Mouse (Mus musculus): ENCODE results near the gene Manbal. TPM values are rescaled to one million over a fixed set of nuclear protein-coding genes. Genes with fewer than 3 reads are reported as not detected.

Manbal gene
- total RNA-seq, 2 experiments from 2014 or later = 9.4 to 26.0 TPM

DNA sequence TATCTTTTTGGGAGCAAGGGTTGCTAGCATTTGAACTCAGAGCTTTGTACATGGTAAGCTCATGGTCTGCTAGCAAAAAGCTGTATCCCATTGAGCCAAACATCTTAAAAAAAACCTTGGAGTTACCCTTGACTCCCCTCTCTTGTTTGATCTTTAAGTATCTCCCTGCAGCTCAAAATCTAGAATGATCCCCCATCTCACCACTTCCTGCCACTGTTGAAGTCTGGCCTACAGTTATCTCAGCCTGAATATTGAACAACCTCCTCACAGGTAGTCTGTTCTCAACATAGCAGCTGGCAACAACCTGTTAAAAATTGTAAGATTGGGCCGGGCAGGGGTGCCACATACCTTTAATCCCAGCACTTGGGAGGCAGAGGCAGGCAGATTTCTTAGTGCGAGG, 33.9 kb downstream of the Manbal start:
- ATAC-seq (replicated peaks; ENCODE audit: low FRiP score, poor library complexity, severe bottlenecking) = no peak

GRCm38 (mm10) chr2:157407596-157407995, 40.2 kb downstream of the Manbal start:
- no peak for ATAC-seq (replicated peaks; ENCODE audit: low FRiP score, poor library complexity, severe bottlenecking)

DNA sequence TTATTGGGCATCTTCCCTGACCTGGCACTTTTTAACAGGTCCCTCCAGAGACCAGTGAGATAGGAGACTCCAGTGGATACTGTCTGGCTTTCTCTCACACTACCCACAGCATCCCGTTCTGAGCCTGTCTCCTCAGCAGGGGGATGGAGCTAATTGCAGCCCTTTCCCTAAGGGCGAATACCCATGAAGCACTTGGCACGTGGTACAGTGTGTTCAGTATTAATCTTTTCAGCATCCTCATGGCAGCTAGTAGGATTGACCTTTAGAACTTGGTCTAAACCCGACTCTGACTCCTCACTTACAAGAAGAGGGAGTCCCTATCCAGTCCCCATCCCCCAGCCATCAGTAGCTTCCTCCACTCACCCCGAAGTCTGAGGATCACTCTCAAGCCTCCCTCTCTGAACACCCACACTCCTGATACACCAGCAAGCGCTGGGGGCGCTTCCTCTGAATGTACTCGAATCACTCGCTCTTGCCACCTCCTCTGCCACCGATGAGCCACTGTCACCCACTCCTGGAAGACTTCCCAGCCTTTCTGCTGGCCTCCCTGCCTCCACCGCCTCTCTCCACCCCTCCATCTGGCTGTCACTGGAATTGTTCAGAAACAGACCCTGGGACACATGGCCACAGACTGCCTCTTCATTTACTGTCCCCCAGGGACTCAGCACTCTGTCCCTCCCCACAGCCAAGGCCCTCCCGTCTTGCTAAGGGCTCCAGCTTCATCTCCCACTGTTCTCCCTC, 42.6 kb downstream of the Manbal start:
- ATAC-seq (replicated peaks; ENCODE audit: low FRiP score, poor library complexity, severe bottlenecking) = no peak

DNA sequence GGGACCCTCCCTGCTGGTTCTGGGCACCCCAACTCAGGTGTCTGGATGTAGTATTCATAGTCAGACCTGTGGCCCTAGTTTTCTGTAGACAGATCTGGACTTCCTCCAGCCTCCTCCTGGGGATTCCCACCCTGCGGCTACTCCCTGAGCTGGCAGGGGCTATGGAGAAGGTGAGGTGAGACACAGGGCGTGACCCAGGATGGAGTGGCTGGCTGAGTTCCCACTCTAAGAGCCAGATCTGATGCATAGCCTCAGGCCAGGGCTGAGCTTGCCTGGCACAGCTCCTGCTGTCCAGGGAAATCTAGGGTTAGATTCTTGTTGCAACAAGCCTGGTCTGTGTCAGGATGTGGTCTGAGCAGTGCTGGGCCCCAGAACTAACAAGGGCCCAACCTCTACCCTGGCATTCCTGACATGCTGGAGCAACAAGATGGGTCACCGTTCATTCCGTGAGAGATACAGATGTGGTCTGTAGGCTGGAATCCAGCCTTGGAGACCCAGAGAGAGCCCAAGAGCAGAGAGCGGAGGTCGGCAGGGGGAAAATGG, 43.8 kb downstream of the Manbal start:
- no peak for ATAC-seq (replicated peaks; ENCODE audit: low FRiP score, poor library complexity, severe bottlenecking)

GRCm38 (mm10) chr2:157412497-157412896, 45.1 kb downstream of the Manbal start:
- ATAC-seq (replicated peaks; ENCODE audit: low FRiP score, poor library complexity, severe bottlenecking) = no peak

- no peak for ATAC-seq (replicated peaks; ENCODE audit: low FRiP score, poor library complexity, severe bottlenecking)
These were observed 49.8 kb downstream of the Manbal start for GRCm38 (mm10) chr2:157417229-157417628.

DNA sequence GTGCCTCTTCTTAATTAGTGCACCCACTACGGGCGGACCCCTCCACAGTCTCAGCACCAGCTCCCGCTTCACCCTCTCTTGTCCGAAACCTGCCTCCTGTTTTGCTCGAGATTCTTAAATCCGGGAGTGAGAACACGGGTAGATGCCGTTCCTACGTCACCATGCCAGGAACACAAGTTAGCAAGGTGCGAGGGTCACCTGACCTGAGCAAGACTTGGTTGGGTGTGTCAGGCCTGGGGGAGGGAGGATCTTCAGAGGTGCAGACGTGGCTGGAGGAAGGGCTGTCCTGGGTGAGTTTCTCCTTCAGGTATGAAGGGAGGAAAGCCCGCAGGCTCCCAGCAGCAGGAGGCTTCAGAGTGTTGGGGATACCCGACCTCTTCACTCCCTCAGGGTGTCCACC, 50.8 kb downstream of the Manbal start, which contains the start of gene Src:
Gene Src, plus strand, starts transcription at position 239 of the 400 bp plus-strand sequence.
- no peak for ATAC-seq (replicated peaks; ENCODE audit: low FRiP score, poor library complexity, severe bottlenecking)

DNA sequence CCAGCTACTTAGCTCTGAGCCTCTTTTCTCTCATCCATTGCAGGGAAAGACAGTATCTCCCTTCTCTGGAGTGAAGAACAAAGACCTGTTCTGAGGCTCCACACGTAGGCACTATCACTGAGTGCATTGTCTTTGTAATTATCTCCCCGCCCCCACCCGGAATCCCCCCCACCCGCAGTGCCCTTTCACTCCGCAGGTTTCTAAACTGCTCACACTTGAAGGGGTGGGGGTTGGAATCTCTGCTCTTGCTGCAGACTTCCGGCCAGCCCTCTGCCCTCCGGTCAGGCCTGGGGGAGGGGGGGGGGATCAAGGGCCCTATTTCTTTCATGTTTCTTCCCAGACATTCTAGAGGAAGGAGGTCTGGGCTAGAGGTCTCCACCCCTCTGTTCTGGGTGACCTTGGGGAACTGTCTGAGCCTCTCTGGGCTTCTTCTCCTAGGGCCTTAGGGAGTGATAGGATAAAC, 51.2 kb downstream of the Manbal start:
- no peak for ATAC-seq (replicated peaks; ENCODE audit: low FRiP score, poor library complexity, severe bottlenecking)

GRCm38 (mm10) chr2:157419506-157419905, 52.1 kb downstream of the Manbal start:
- no peak for ATAC-seq (replicated peaks; ENCODE audit: low FRiP score, poor library complexity, severe bottlenecking)

DNA sequence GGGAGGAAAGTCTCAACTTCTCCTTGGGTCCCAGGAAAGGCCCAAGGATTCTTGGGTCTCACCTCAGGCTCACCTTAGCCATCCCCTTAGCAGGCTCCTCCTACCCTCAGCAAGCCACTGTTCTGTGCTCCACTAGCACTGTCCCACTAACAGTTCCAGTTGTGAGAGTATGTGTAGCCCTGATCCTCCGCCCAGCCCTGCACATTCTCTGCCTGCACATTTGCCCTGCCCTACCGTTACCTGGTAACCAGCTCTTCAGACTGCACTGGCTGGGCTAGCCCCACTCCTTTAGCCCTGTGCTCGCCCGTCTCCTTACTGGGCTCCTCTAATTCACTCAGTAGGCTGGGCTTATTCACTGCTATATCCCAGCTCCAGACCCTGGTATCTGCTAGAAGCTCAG, 53.0 kb downstream of the Manbal start:
- ATAC-seq (replicated peaks; ENCODE audit: low FRiP score, poor library complexity, severe bottlenecking) = no peak

- no peak for ATAC-seq (replicated peaks; ENCODE audit: low FRiP score, poor library complexity, severe bottlenecking)
These were observed 54.8 kb downstream of the Manbal start for GRCm38 (mm10) chr2:157422062-157422655.

DNA sequence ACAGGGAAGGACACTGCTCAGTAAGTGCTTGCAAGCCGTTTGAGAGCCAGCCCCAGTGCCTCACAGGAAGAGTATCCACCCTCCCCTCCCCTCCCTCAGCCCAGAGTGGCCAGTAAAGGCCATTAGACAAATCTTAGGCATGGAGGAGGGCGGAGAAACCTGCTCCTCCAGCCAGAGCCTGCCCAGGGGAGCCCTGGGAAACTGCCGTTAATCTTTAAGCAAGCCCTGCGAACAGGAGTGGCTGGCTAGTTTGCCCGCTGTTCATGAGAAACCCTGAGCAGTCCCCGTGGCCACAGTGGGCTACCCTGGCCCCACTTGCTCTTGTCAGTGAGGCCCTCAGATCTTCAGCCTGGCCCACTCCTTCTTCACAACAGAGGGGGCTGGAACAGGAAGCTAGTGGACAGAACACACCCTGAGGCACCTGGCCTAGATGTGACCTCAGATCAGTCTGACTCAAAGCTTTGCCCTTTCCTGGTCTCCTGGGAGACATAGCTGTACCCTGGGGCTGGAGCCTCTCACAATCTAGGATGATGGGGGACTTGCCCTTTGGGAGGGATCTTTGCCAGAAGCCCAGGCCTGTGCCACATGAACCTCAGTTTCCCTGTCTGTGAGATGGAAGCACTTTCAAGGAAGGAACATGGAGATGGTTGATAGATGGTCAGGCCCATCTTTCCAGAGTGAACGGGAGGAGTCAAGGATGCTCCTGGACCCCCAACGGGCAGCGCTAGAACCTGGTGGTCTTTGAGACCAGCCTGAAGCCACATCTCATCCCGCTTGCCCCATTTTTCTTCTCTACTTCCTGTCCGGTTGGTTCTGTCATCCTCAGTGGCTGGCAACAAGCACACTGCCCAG, 55.7 kb downstream of the Manbal start:
- no peak for ATAC-seq (replicated peaks; ENCODE audit: low FRiP score, poor library complexity, severe bottlenecking)

- no peak for ATAC-seq (replicated peaks; ENCODE audit: low FRiP score, poor library complexity, severe bottlenecking)
These were observed 56.3 kb downstream of the Manbal start for GRCm38 (mm10) chr2:157423706-157424125.

GRCm38 (mm10) chr2:157424126-157424903, 56.9 kb downstream of the Manbal start:
- no peak for ATAC-seq (replicated peaks; ENCODE audit: low FRiP score, poor library complexity, severe bottlenecking)

GRCm38 (mm10) chr2:157424904-157425642, 57.7 kb downstream of the Manbal start:
- ATAC-seq (replicated peaks; ENCODE audit: low FRiP score, poor library complexity, severe bottlenecking) = no peak

DNA sequence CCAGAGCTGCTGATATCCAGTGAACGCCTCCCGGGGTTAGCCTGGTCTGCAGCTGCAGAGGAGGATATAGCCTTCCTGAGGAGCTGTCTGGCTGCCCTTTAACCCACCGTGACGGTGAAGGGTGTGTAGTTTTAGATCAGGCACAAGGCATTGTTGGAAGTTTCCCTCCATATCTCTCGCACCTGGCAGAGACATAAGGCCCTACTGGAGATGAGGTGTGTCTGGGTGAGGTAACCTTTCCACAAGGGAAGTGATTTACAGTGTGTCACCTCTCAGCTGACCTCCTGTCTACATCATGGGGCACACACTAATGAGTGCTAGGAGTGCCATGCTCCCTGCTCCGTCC, 58.2 kb downstream of the Manbal start:
- ATAC-seq (replicated peaks; ENCODE audit: low FRiP score, poor library complexity, severe bottlenecking) = no peak

DNA sequence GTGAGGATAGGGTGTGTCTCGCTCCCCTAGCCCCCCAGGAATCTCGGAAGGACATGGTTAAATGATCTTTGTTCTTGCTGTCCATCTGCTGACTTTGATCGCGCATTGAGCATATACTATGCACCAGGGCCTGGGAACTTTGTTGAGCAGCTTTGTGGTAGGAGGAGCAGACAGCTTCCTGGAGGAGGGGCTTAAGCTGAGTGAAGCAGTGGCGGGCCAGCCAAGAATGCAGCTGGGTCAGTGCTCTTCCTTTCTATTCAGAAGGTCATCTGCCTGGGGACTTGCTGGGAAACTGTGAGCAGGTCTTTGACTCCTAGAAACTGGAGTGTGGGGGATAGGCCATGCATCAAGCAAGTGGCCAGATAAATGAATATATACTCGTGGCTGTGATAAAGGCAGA, 58.8 kb downstream of the Manbal start:
- no peak for ATAC-seq (replicated peaks; ENCODE audit: low FRiP score, poor library complexity, severe bottlenecking)

GRCm38 (mm10) chr2:157427164-157427563, 59.8 kb downstream of the Manbal start:
- ATAC-seq (replicated peaks; ENCODE audit: low FRiP score, poor library complexity, severe bottlenecking) = no peak
